Mouse (Mus musculus) MEL-GATA-1-ER (cell line): ENCODE measurements around the gene Gm8453.
"Not testable (repeated sequence)": the region's sequence is repeated elsewhere in the genome, so short reads cannot be mapped to it uniquely, and the experiment has no call there.

Experiments
- DNase-seq: peaks from one replicate; pipeline ENCODE4 v3.0.0-alpha.2; 2012; ENCODE audit warnings: low read depth; ENCODE audit errors: extremely low read depth

Gene Gm8453

DNA sequence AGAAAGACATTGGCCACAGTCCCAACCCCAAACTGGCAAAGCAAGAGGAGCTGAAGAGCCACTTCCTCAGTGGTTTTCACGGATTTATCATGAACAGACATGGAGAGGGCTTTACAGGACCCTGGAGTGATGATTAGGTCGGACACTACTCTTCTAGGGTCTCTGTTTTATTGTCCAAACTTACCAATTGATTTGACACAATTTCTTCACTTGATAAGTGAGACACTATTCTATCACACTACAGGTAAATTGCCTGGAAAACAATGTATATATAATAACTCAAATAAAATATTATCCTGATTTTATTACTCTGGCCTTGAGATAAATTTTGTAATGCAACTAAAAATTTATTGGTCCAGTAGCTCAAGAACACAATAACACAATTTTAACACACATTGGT, at the start of gene Gm8453:
Gene Gm8453, minus strand, starts transcription at position 101 of the 400 bp plus-strand sequence.
- DNase-seq, result not testable (repeated sequence)

DNA sequence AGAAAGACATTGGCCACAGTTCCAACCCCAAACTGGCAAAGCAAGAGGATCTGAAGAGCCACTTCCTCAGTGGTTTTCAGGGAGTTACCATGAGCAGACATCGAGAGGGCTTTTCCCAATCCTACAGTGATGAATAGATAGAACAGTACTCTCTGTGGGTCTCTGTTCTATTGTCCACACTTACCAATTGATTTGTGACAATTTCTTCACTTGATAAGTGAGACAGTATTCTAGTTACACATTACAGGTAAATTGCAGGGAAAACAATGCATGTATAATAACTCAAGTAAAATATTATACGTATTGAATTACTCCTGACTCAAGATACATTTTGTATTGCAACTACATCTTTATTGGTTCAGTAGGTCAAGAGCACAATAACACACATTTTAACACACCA, 28.1 kb downstream of the Gm8453 start, which contains the start of gene Gm8653:
Gene Gm8653, minus strand, starts transcription at position 101 of the 400 bp plus-strand sequence.
- DNase-seq, result not testable (repeated sequence)

DNA sequence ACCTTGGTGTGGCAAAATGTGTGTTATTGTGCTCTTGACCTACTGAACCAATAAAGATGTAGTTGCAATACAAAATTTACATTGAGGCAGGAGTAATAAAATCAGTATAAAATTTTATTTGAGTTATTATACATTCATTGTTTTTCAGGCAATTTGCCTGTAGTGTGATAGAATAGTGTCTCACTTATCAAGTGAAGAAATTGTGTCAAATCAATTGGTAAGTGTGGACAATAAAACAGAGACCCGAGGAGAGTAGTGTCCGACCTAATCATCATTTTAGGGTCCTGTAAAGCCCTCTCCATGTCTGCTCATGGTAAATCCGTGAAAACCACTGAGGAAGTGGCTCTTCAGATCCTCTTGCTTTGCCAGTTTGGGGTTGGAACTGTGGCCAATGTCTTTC, 40.2 kb downstream of the Gm8453 start, which contains the start of gene Vmn1r143:
Gene Vmn1r143, plus strand, starts transcription at position 301 of the 400 bp plus-strand sequence.
- DNase-seq, result not testable (repeated sequence)
